Mouse (Mus musculus) mouse embryonic stem cell (cell line): ENCODE data around the gene Smim20.

Experiments used
- in situ Hi-C, 2 experiments: fragments of 300-500 bp; cut with MboI; formaldehyde crosslinking; loops; 1 replicate in 1 of 2; 3 replicates in 1 of 2; pipeline ENCODE4 v1.14.3; 2019 to 2020; ENCODE audit warnings: low sequenced_read_pairs in 2 of 2, low pct_unique_long_range_greater_than_20kb in 1 of 2, mixed read lengths in 1 of 2; ENCODE audit not compliant: unreplicated experiment in 1 of 2

Smim20 gene

GRCm38 (mm10) chr5:53266931-53267853, at the start of gene Smim20:
Gene Smim20 (plus strand): TSS chr5:53267083.
- in situ Hi-C loops: no loop called here

- in situ Hi-C loops: no loop called here
These were observed 41.4 kb upstream of the Smim20 start for GRCm38 (mm10) chr5:53225434-53225833.

DNA sequence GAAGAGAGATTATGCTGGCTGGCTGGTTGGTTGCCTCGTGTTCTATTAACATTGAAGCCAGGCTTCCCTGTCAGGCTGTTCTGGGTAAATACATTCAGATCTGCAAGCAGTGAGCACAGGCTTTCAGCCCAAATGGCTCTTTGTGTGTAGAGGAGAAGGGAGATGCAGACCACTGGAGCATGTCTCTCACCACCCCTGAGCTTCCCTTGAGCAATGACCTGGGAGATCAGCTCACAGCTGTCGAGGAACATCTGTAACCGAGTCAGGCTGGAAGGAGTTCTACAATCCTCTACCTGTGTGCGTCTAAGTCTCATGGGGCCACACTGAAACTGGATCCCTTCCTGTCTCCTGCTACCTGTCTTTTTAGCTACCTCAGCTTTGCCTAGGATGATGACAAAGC, 36.3 kb upstream of the Smim20 start:
- in situ Hi-C loops: no loop called here

- in situ Hi-C loops: no loop called here
These were observed 31.3 kb upstream of the Smim20 start for GRCm38 (mm10) chr5:53235551-53235950.

GRCm38 (mm10) chr5:53236136-53236535, 30.7 kb upstream of the Smim20 start:
- in situ Hi-C loops: no loop called here

- in situ Hi-C loops: no loop called here
These were observed 30.1 kb upstream of the Smim20 start for GRCm38 (mm10) chr5:53236749-53237148.

DNA sequence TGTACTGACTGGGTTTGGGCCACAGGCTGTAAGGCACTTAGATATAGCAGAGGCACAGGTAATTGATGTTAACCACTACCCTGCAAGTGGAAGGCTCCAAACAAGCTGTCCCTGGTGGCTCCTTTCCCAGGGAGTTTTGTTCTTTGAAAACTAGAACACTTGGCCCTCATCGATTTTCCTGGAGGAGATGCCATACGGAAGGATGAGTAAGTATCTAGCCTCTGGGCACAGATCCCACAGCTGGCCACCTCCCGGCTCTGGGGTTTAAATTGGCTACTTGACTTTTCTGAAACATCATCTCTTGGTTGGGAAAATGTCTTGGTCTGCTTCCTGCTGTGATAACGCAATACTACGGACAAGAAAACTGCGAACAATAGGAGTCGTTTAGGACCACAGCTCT, 28.1 kb upstream of the Smim20 start:
- in situ Hi-C loops: no loop called here

GRCm38 (mm10) chr5:53239189-53239588, 27.7 kb upstream of the Smim20 start:
- in situ Hi-C loops: no loop called here

GRCm38 (mm10) chr5:53239831-53240440, 26.9 kb upstream of the Smim20 start:
- in situ Hi-C loops: no loop called here

DNA sequence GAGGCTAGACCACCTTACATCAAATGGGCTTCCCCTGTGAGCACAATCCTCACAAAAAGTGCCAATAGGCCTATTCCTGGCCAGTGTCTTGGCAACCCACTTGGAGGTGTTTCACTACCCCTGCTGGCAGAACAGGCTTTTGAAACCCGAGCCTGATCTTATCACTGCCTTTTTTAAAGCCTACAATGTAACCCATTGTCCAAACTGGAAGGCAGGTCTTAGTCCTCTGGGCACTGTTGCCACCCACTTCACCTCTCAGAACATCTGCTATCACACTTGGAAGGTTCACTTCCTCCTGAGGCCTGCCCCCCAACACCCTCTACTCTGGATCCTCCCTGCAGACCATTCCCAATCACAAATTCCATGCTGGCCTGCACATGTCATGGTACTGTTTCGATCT, 25.8 kb upstream of the Smim20 start:
- in situ Hi-C loops: no loop called here

DNA sequence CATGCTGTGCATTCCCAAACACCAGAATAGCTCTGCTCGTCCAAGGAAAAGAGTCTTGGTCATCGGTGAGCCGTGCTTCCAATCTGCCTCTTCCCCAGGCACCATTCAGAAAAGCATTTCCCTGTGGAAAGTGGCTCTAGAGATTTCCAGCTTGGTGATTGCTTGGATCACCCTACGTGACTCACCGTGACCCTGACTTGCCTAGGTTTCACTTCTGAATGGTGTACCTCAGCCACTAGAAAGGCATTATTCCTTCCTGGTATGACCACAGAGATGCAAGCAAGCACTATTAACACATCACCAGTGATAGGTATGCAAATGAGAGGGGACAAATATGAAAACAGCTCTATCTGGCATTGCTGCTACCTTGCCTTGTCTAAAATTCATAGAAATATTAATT, 24.9 kb upstream of the Smim20 start:
- in situ Hi-C loops: no loop called here

DNA sequence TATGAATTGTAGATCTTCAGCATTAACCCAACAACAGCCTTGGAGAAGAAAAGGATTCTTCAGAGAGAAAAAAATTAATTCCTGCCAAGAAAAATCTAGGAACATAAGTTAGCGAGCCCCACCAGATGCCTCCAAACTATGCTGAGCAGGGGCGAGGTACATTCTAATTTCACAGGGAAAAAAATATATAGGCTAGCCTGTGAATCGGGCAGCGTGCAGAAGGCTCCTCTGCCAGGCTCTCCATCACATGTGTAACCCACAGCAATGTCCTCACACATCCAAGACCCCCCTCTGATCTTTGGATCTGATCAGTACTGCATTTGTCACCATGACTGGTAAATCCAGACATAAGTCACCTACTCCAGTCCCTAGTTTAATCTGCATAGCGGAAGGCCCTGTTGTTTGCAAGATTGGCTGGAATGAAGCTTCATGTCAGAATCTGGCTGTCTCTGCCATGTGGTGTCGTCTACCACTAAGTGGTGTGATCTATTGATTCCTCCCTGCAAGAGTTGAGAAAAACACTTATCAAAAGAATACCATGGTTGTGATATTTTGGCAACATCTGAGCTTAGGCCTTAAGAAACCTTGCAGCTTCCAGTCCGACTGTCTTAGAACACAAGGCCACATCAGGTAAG, 23.9 kb upstream of the Smim20 start:
- in situ Hi-C loops: no loop called here

GRCm38 (mm10) chr5:53243933-53244332, 22.9 kb upstream of the Smim20 start:
- in situ Hi-C loops: no loop called here

DNA sequence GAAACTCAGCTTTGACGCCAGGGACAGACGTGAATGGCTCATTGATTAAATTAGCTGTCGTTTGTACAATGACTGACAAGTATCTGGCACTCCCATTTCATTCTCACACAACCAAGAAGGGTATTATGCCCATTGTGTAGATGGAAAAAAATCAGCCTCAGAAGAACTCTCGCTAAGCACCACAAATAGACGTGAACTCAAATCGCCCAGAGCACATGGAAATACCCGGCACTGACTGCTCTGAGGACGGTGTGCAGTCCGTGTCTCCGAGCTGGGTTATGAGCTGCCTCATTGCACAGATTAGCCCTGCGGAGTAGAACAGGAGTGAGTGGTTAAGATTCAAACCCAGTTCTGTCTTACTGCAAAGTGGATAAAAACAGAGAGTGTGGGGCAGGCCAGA, 18.4 kb upstream of the Smim20 start:
- in situ Hi-C loops: no loop called here

DNA sequence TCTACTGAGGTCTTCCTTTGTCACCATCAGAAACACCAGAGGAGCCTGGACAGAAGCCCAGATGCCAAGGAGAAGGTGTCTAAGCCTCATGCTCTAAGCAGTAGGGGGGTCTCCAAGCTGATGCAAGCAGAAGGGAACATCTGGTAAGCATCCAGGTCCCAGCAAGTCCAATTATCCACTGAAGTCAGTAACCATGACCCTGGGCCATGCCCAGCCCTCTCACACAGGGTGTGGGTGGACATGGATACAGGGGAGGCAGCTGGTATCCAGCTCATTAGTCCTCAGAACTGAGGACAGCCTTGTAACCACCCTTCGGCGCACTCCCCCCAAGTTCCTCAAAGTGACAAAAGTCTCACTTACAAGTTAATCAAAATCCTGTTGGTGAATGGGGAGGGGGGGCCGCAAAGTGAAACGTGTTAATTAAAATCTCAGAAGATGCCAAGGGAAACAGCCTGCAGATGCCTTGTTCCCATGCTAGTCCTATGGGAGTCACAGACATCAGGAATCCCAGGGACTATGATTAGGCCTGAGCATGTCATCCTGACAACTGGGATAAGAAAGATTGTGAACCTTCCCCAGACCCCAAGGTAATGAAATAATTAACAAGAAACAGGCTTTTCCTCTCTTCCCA, 17.3 kb upstream of the Smim20 start:
- in situ Hi-C loops: no loop called here

GRCm38 (mm10) chr5:53254154-53254553, 12.7 kb upstream of the Smim20 start:
- in situ Hi-C loops: no loop called here

GRCm38 (mm10) chr5:53254821-53255220, 12.1 kb upstream of the Smim20 start:
- in situ Hi-C loops: no loop called here

DNA sequence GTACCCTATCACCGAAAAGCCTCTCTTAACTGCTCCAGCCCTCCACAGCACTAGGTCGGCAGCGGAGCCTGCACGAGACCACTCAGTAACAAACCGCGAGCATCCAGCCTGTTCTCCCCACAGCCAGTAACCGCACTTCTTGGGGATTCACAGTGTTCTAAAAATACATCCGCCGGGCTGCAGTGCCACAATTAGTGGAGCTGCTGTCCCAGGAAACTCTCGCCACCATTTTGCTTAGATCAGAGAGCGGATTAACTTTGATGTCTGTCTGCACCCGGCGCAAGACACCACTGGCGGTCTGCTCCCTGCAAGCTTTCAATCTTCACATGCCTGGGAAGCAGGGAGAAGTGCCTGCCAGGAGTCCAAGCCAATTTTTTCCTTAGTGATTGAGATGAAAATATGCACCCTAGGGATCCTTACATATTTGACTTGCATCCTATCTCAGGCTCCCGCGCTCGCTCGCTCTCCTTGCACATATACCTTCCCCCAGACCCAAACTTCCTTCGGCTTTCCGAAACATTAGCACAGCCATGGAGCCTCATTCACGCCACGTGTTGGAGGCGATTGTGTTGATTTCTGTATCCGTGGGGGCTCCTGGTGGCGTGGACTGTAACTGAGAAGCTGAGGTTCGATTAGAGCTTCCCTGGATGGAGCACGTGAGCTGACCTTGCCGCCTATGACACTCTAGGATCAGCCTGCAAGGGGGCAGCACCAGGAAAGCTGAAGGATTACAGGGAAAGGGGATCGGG, 8.7 kb upstream of the Smim20 start:
- in situ Hi-C loops: no loop called here
